Mouse (Mus musculus): ENCODE data around the gene Il5ra. TPM values are rescaled to one million over a fixed set of nuclear protein-coding genes. Genes with fewer than 3 reads are reported as not detected.

The Il5ra gene
- polyA plus RNA-seq (2012; rRNA removed; ENCODE audit: low replicate concordance) = 0.04 and 0.24 TPM in 2 replicates

GRCm38 (mm10) chr6:106748887-106749388 is at the start of gene Il5ra:
Il5ra (minus strand) TSS chr6:106749037.

DNA sequence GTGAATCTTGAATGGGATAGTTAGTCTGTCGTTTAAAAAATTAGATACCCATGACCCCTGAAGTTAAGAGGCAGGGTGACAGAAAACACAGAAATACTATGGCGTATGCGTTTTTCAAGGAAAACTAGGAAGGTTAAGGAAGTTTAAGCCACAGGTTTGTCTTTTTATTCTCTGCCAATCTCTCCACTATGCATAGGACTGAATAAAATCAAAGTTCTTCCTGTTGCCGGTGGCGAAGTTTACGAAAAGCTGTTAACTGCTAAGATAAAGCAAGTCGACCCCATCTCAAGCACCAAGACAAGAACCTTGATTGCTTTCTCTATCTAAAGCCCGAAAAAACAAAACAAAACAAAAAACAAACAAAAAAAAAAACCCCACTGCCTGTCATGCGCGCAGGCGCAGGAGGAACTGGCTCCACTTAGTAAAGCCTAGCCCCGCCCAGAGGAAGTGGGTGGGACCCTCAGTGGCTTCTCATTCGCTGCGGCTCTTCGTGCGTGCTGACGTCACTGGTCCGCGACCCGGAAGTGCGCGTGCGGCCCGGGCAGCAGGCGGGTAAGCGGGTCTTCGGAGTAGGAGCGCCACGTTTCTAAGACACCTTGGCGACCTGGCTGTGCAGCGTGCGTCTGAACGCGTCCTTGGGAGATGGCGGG is 19.9 kb upstream of the Il5ra start, which contains the start of gene Trnt1:
TSS of gene Trnt1 (plus strand) at position 481 of the 650 bp plus-strand sequence.

Other genes with a start within 250 kb of the Il5ra start
- gene Trnt1, start 20.1 kb upstream of the Il5ra start, polyA plus RNA-seq (2012; rRNA removed; ENCODE audit: low replicate concordance) = 6.0 and 10.4 TPM in 2 replicates
- 12.0 and 13.5 TPM in 2 replicates for gene Crbn, start 51.0 kb upstream of the Il5ra start, polyA plus RNA-seq (2012; rRNA removed; ENCODE audit: low replicate concordance)